Mouse (Mus musculus): ENCODE data around the gene Prkn. TPM values are rescaled to one million over a fixed set of nuclear protein-coding genes. Genes with fewer than 3 reads are reported as not detected.

The Prkn gene
- total and polyA plus RNA-seq, 3 experiments, result 0.39 to 0.50 TPM; not detected in 1

DNA sequence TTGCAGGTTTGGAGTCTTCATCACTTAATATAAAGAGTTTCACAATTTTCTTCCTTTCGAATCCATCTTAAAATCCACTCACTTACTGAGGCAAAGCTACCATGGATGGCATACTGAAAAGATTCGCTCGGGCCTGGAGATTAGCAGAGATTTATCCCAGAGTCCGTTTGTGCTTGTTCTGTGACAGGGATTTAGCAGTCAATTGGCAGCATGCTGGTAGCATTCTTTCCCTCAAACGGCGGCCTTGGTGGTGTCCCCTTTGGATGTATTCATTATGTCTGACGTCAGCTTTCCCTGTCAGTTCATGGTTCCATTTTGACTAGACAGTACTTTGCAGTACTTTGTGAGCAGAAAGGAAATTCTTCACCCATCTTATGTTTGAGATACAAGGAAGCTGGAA, 662.4 kb downstream of the Prkn start:
- Histone ChIP-seq H3K27me3 (ENCODE audit: control insufficient read depth in 1 of 2, insufficient read depth in 2 of 2, low read length in 2 of 2) (no peaks in the 10 kb centered on the region), H3K4me3 (ENCODE audit: control insufficient read depth in 1 of 2, insufficient read depth in 1 of 2, low read depth in 2 of 2, low read length in 2 of 2) (no peak overlapping the region), H3K4me1 (ENCODE audit: control insufficient read depth in 1 of 2, insufficient read depth in 2 of 2, low read length in 2 of 2) (no peaks in the 10 kb centered on the region), H3K9ac (ENCODE audit: control insufficient read depth, low read depth, low read length, poor library complexity, severe bottlenecking) (no peak overlapping the region), H3K79me2 (ENCODE audit: control insufficient read depth, insufficient read depth, low read length, poor library complexity) (no peaks in the 10 kb centered on the region), H3K9me3 (replicated peaks; ENCODE audit: insufficient read depth, low read length) (no peaks in the 10 kb centered on the region), H3K36me3 (ENCODE audit: control insufficient read depth in 1 of 2, insufficient read depth in 2 of 2, low read length in 2 of 2) (no peaks in the 10 kb centered on the region), H3K27ac (ENCODE audit: control insufficient read depth, low read depth, low read length) (no peak overlapping the region)
- no peak for DNase-seq (ENCODE audit: low read depth, low spot score)
- TF ChIP-seq SIN3A (IDR thresholded peaks at IDR 0.05; ENCODE audit: low read length) (no peak), ZKSCAN1 (IDR thresholded peaks at IDR 0.05; ENCODE audit: low read depth, low read length) (no peak), GATA1 (IDR thresholded peaks at IDR 0.05; ENCODE audit: low read depth, low read length) (no peak), NELFE (IDR thresholded peaks at IDR 0.05; ENCODE audit: low read depth, low read length) (no peak), MEF2A (IDR thresholded peaks at IDR 0.05; ENCODE audit: extremely low read depth, insufficient replicate concordance, low read depth, low read length, poor library complexity, severe bottlenecking) (no peak), NRF1 (IDR thresholded peaks at IDR 0.05; ENCODE audit: insufficient read depth, low read depth, low read length, poor library complexity, severe bottlenecking) (no peak)

DNA sequence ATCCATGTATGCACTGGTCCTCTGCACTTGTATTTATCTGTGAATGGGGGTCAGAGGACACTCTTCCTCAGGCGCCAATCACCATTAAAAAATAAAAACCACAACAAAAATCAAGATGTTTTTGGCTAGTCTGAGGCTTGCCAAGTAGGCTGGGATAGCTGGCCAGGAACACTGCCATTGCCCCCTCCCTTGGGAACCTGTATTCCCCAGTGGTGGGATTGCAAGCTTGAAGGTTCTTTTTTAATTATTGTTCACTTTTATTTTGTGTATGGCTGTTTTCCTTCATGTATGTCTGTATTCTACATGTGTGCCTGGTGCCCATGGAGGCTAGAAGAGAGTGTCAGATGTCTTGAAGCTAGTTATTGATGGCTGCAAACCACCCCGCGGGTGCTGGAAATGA, 664.3 kb downstream of the Prkn start:
- H3K4me1 ChIP-seq (ENCODE audit: control insufficient read depth in 1 of 2, insufficient read depth in 2 of 2, low read length in 2 of 2), result no peaks in the 10 kb centered on the region
- no peaks in the 10 kb centered on the region for H3K9me3 ChIP-seq (replicated peaks; ENCODE audit: insufficient read depth, low read length)
- no peak overlapping the region for H3K9ac ChIP-seq (ENCODE audit: control insufficient read depth, low read depth, low read length, poor library complexity, severe bottlenecking)
- no peaks in the 10 kb centered on the region for H3K79me2 ChIP-seq (ENCODE audit: control insufficient read depth, insufficient read depth, low read length, poor library complexity)
- no peak overlapping the region for H3K4me3 ChIP-seq (ENCODE audit: control insufficient read depth in 1 of 2, insufficient read depth in 1 of 2, low read depth in 2 of 2, low read length in 2 of 2)
- no peak overlapping the region for H3K27ac ChIP-seq (ENCODE audit: control insufficient read depth, low read depth, low read length)
- no peak for DNase-seq (ENCODE audit: low read depth, low spot score)
- no peak for TF ChIP-seq ELF1 (IDR thresholded peaks at IDR 0.05; ENCODE audit: low read depth, low read length)
- no peak for TF ChIP-seq TAL1 (IDR thresholded peaks at IDR 0.05; ENCODE audit: low read length)
- TF ChIP-seq SMC3 (IDR thresholded peaks at IDR 0.05; ENCODE audit: low read depth, low read length), result no peak
- TF ChIP-seq TBP (IDR thresholded peaks at IDR 0.05; ENCODE audit: low read depth, low read length), result no peak
- TF ChIP-seq JUND (IDR thresholded peaks at IDR 0.05; ENCODE audit: low read depth, low read length), result no peak
- no peak for TF ChIP-seq USF1 (IDR thresholded peaks at IDR 0.05; ENCODE audit: low read depth, low read length)
- TF ChIP-seq EP300 (IDR thresholded peaks at IDR 0.05; ENCODE audit: low read depth in 1 of 2, low read length in 2 of 2), result no peak
- no peak for TF ChIP-seq ZNF384 (IDR thresholded peaks at IDR 0.05; ENCODE audit: low read depth, low read length)
- no peak for TF ChIP-seq HCFC1 (IDR thresholded peaks at IDR 0.05; ENCODE audit: low read depth, low read length)
- TF ChIP-seq RCOR1 (IDR thresholded peaks at IDR 0.05; ENCODE audit: low read depth, low read length), result no peak
- H3K27me3 ChIP-seq (ENCODE audit: control insufficient read depth in 1 of 2, insufficient read depth in 2 of 2, low read length in 2 of 2), result no peaks in the 10 kb centered on the region
- H3K36me3 ChIP-seq (ENCODE audit: control insufficient read depth in 1 of 2, insufficient read depth in 2 of 2, low read length in 2 of 2), result no peaks in the 10 kb centered on the region

DNA sequence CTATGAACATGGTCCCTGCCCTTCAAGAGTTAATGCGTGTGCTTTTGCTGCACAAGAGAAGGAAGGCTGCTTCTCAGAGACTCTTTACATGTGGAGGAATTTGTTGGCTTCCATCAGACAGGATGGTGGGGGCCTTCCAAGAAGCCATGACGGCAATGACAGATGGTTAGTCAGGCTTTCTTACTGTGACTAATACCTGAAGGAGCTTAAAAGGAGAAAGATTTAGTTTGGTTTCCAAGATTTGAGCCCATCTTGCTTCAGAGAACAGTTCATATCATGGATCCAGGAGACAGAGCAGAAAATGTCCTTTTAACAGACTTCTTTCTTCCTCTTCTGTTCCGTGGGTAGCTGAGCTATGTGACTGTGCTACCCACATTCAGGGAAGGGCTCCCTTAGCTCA, 666.9 kb downstream of the Prkn start:
- H3K27me3 ChIP-seq (ENCODE audit: control insufficient read depth in 1 of 2, insufficient read depth in 2 of 2, low read length in 2 of 2), result no peaks in the 10 kb centered on the region
- H3K9ac ChIP-seq (ENCODE audit: control insufficient read depth, low read depth, low read length, poor library complexity, severe bottlenecking), result no peak overlapping the region
- no peak overlapping the region for H3K27ac ChIP-seq (ENCODE audit: control insufficient read depth, low read depth, low read length)
- DNase-seq (ENCODE audit: low read depth, low spot score), result no peak
- TF ChIP-seq GATA1 (IDR thresholded peaks at IDR 0.05; ENCODE audit: low read depth, low read length) (no peak), MXI1 (IDR thresholded peaks at IDR 0.05; ENCODE audit: low read depth, low read length) (no peak), TBP (IDR thresholded peaks at IDR 0.05; ENCODE audit: low read depth, low read length) (no peak), MEF2A (IDR thresholded peaks at IDR 0.05; ENCODE audit: extremely low read depth, insufficient replicate concordance, low read depth, low read length, poor library complexity, severe bottlenecking) (no peak)
- no peaks in the 10 kb centered on the region for H3K4me1 ChIP-seq (ENCODE audit: control insufficient read depth in 1 of 2, insufficient read depth in 2 of 2, low read length in 2 of 2)
- no peaks in the 10 kb centered on the region for H3K79me2 ChIP-seq (ENCODE audit: control insufficient read depth, insufficient read depth, low read length, poor library complexity)
- H3K9me3 ChIP-seq (replicated peaks; ENCODE audit: insufficient read depth, low read length), result no peaks in the 10 kb centered on the region
- no peak overlapping the region for H3K4me3 ChIP-seq (ENCODE audit: control insufficient read depth in 1 of 2, insufficient read depth in 1 of 2, low read depth in 2 of 2, low read length in 2 of 2)
- no peaks in the 10 kb centered on the region for H3K36me3 ChIP-seq (ENCODE audit: control insufficient read depth in 1 of 2, insufficient read depth in 2 of 2, low read length in 2 of 2)

Measured in MEL (cell line).